Mouse (Mus musculus) urinary bladder, postnatal 10 days (tissue): Measurements from ENCODE around the gene Gtf2f1.
"Not testable (repeated sequence)": the region's sequence is repeated elsewhere in the genome, so short reads cannot be mapped to it uniquely, and the experiment has no call there.

ENCODE experiments used
- DNase-seq: peaks from one replicate; pipeline ENCODE4 v3.0.0; 2022; ENCODE audit warnings: low spot score

Gene Gtf2f1

GRCm38 (mm10) chr17:57011236-57012141, at the start of gene Gtf2f1, which contains the start of gene Gm17949:
Gtf2f1 (minus strand) TSS chr17:57011288.
Gm17949 (plus strand) TSS chr17:57011469.
- DNase-seq: peak; percentile 68

GRCm38 (mm10) chr17:57060231-57060801, 49.2 kb upstream of the Gtf2f1 start:
- peak; percentile 79 for DNase-seq

- DNase-seq: no peak
These were observed 48.4 kb upstream of the Gtf2f1 start, which contains the start of gene Slc25a23 for GRCm38 (mm10) chr17:57059486-57059977. Slc25a23 (minus strand) TSS chr17:57059863.

- DNase-seq: no peak
These were observed 47.9 kb upstream of the Gtf2f1 start, which contains the start of gene Crb3 for GRCm38 (mm10) chr17:57058891-57059485. Crb3 (plus strand) TSS chr17:57059105.

- no peak for DNase-seq
These were observed 45.2 kb upstream of the Gtf2f1 start for GRCm38 (mm10) chr17:57056246-57056645.

- DNase-seq: not testable (repeated sequence)
These were observed 40.6 kb upstream of the Gtf2f1 start for GRCm38 (mm10) chr17:57051679-57052078.

- no peak for DNase-seq
These were observed 37.7 kb upstream of the Gtf2f1 start for GRCm38 (mm10) chr17:57048816-57049215.

GRCm38 (mm10) chr17:57047406-57047805, 36.3 kb upstream of the Gtf2f1 start:
- no peak for DNase-seq

GRCm38 (mm10) chr17:57041554-57041953, 30.5 kb upstream of the Gtf2f1 start, which contains the start of gene Slc25a41:
Slc25a41 (minus strand) TSS chr17:57041654.
- no peak for DNase-seq

GRCm38 (mm10) chr17:57038978-57039377, 27.9 kb upstream of the Gtf2f1 start:
- no peak for DNase-seq

- DNase-seq: no peak
These were observed 21.8 kb upstream of the Gtf2f1 start for GRCm38 (mm10) chr17:57032854-57033253.

GRCm38 (mm10) chr17:57031661-57032420, 20.8 kb upstream of the Gtf2f1 start:
- DNase-seq: peak; percentile 93

- no peak for DNase-seq
These were observed 20.0 kb upstream of the Gtf2f1 start, which contains the start of gene Khsrp for GRCm38 (mm10) chr17:57030931-57031660. Khsrp (minus strand) TSS chr17:57031522.

GRCm38 (mm10) chr17:57029691-57030090, 18.6 kb upstream of the Gtf2f1 start:
- DNase-seq: no peak

- no peak for DNase-seq
These were observed 16.4 kb upstream of the Gtf2f1 start for GRCm38 (mm10) chr17:57027471-57027870.

GRCm38 (mm10) chr17:57020960-57021359, 9.9 kb upstream of the Gtf2f1 start:
- no peak for DNase-seq

GRCm38 (mm10) chr17:57019693-57020092, 8.6 kb upstream of the Gtf2f1 start:
- no peak for DNase-seq

GRCm38 (mm10) chr17:57012245-57012795, 1.2 kb upstream of the Gtf2f1 start:
- no peak for DNase-seq

- DNase-seq: no peak
These were observed 215 bp downstream of the Gtf2f1 start for GRCm38 (mm10) chr17:57010911-57011235.

- no peak for DNase-seq
These were observed 3.8 kb downstream of the Gtf2f1 start for GRCm38 (mm10) chr17:57007137-57007905.
